Mouse (Mus musculus) spleen, postnatal 4 days (tissue): Measurements from ENCODE around the gene 3300002I08Rik.
A peak's percentile ranks its signal among the peaks of the same experiment; 100 is the strongest.
"Not testable (repeated sequence)": the region's sequence is repeated elsewhere in the genome, so short reads cannot be mapped to it uniquely, and the experiment has no call there.

Source experiments
- DNase-seq, 2 experiments: peaks; one replicate each; pipeline ENCODE4 v3.0.0; 2022; ENCODE audit warnings: low spot score in 2 of 2

The 3300002I08Rik gene

GRCm38 (mm10) chr2:150362113-150362877 is at the start of gene 3300002I08Rik:
3300002I08Rik (minus strand) TSS chr2:150362765.
- peak; percentile 65 to 73 for DNase-seq

GRCm38 (mm10) chr2:150412146-150412545 is 49.6 kb upstream of the 3300002I08Rik start:
- not testable (repeated sequence) for DNase-seq

- no peak for DNase-seq
Observed at GRCm38 (mm10) chr2:150390198-150390597, 27.6 kb upstream of the 3300002I08Rik start.

- DNase-seq, result not testable (repeated sequence)
Observed at GRCm38 (mm10) chr2:150385553-150386106, 23.1 kb upstream of the 3300002I08Rik start.

GRCm38 (mm10) chr2:150362878-150363229 is 289 bp upstream of the 3300002I08Rik start:
- DNase-seq, result no peak

GRCm38 (mm10) chr2:150357136-150357535 is 5.4 kb downstream of the 3300002I08Rik start:
- DNase-seq, result not testable (repeated sequence)

GRCm38 (mm10) chr2:150323402-150323801 is 39.2 kb downstream of the 3300002I08Rik start, which contains the start of gene Gm10130:
Gm10130 (plus strand) TSS chr2:150323702.
- DNase-seq, result no peak

GRCm38 (mm10) chr2:150318973-150319372 is 43.6 kb downstream of the 3300002I08Rik start:
- no peak for DNase-seq

- DNase-seq, result no peak
Observed at GRCm38 (mm10) chr2:150316140-150316539, 46.4 kb downstream of the 3300002I08Rik start.

GRCm38 (mm10) chr2:150310952-150311884 is 51.3 kb downstream of the 3300002I08Rik start:
- DNase-seq, result peak; percentile 78 to 84

GRCm38 (mm10) chr2:150307183-150307773 is 55.3 kb downstream of the 3300002I08Rik start:
- no peak for DNase-seq

- DNase-seq, result no peak
Observed at GRCm38 (mm10) chr2:150299096-150299495, 63.5 kb downstream of the 3300002I08Rik start.

- no peak for DNase-seq
Observed at GRCm38 (mm10) chr2:150293669-150294068, 68.9 kb downstream of the 3300002I08Rik start.
